Mouse (Mus musculus): ENCODE measurements around the gene Vdac1.

DNA sequence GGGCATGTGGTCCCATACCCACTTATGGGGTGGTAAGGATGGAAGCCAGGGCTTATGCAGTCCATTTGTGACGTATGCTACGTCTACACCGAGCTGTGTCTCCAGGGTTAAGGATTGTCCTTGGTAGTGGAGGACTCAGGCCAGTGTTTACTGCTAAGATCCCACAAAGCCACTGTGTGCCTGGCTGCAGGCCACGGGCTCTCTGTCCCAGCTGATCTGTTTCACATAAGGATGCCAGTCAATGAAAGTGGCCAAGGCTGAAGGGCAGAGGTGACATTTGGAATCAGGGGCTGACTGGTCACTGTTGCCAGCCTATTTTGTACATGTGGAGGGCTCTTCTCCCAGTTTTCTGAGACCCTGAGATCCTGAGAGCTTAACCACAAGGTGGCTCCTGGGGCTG lies 16.9 kb downstream of the Vdac1 start:
- TF ChIP-seq CTCF (IDR thresholded peaks at IDR 0.05; ENCODE audit: control insufficient read depth, insufficient read depth, insufficient read length) (no peak), MAX (IDR thresholded peaks at IDR 0.05) (no peak), CEBPB (IDR thresholded peaks at IDR 0.05; ENCODE audit: low read depth) (no peak), MYOG (IDR thresholded peaks at IDR 0.05; ENCODE audit: control insufficient read depth, extremely low read depth, insufficient read length) (no peak), USF1 (IDR thresholded peaks at IDR 0.05; ENCODE audit: low read depth) (no peak), MYOD1 (IDR thresholded peaks at IDR 0.05; ENCODE audit: control insufficient read depth, insufficient read length, low read depth) (no peak)
